Mouse (Mus musculus): ENCODE measurements around the gene Lsm10. TPM values are rescaled to one million over a fixed set of nuclear protein-coding genes. Genes with fewer than 3 reads are reported as not detected.

The Lsm10 gene
- polyA plus RNA-seq, 1 experiment from 2014 or later = 47.8 TPM

- no peaks in the 10 kb centered on the region for H3K36me3 ChIP-seq (ENCODE audit: control insufficient read depth, insufficient read depth, low read length)
- DNase-seq = peak; percentile 71
- peak overlapping the region; percentile 32 for H3K9ac ChIP-seq (replicated peaks; ENCODE audit: low read length)
- ATAC-seq (ENCODE audit: low FRiP score, low TSS enrichment) = peak; percentile 59
- H3K9me3 ChIP-seq (ENCODE audit: control insufficient read depth, low read length) = no peaks in the 10 kb centered on the region
- peak overlapping the region; percentile 91 for H3K4me3 ChIP-seq (replicated peaks; ENCODE audit: low read depth, low read length)
- peaks cover 43% of the 10 kb centered on the region for H3K4me1 ChIP-seq (ENCODE audit: control insufficient read depth, insufficient read depth, low read length)
- peak overlapping the region; percentile 96 for H3K4me2 ChIP-seq (ENCODE audit: low read length)
- H3K27me3 ChIP-seq (ENCODE audit: control insufficient read depth, insufficient read depth, low read length) = no peaks in the 10 kb centered on the region
- peak overlapping the region; percentile 83 for H3K27ac ChIP-seq (replicated peaks; ENCODE audit: low read depth, low read length)
- WGBS = under 1% methylated on average over 15 of the region's 15 CpGs
Measured at GRCm38 (mm10) chr4:126103057-126103581, 6.7 kb downstream of the Lsm10 start.

- H3K9ac ChIP-seq (replicated peaks; ENCODE audit: low read length) = peak within 1 kb of the TSS; percentile 83
- H3K4me1 ChIP-seq (ENCODE audit: control insufficient read depth, insufficient read depth, low read length) = peaks cover 49% of the 10 kb centered on the region
- DNase-seq (peak; percentile 98), ATAC-seq (ENCODE audit: low FRiP score, low TSS enrichment) (peak; percentile 94)
- H3K4me2 ChIP-seq (ENCODE audit: low read length) = peak within 1 kb of the TSS; percentile 96
- peak within 1 kb of the TSS; percentile 83 for H3K27ac ChIP-seq (replicated peaks; ENCODE audit: low read depth, low read length)
- no peaks in the 10 kb centered on the region for H3K9me3 ChIP-seq (ENCODE audit: control insufficient read depth, low read length)
- H3K4me3 ChIP-seq (replicated peaks; ENCODE audit: low read depth, low read length) = peak within 1 kb of the TSS; percentile 91
- under 1% methylated on average over 33 of the region's 34 CpGs for WGBS
- H3K36me3 ChIP-seq (ENCODE audit: control insufficient read depth, insufficient read depth, low read length) = no peaks in the 10 kb centered on the region
- H3K27me3 ChIP-seq (ENCODE audit: control insufficient read depth, insufficient read depth, low read length) = no peaks in the 10 kb centered on the region
Measured at GRCm38 (mm10) chr4:126103590-126104068, 7.2 kb downstream of the Lsm10 start, which contains the start of gene Stk40. TSS of gene Stk40 (plus strand) at chr4:126103957.

DNA sequence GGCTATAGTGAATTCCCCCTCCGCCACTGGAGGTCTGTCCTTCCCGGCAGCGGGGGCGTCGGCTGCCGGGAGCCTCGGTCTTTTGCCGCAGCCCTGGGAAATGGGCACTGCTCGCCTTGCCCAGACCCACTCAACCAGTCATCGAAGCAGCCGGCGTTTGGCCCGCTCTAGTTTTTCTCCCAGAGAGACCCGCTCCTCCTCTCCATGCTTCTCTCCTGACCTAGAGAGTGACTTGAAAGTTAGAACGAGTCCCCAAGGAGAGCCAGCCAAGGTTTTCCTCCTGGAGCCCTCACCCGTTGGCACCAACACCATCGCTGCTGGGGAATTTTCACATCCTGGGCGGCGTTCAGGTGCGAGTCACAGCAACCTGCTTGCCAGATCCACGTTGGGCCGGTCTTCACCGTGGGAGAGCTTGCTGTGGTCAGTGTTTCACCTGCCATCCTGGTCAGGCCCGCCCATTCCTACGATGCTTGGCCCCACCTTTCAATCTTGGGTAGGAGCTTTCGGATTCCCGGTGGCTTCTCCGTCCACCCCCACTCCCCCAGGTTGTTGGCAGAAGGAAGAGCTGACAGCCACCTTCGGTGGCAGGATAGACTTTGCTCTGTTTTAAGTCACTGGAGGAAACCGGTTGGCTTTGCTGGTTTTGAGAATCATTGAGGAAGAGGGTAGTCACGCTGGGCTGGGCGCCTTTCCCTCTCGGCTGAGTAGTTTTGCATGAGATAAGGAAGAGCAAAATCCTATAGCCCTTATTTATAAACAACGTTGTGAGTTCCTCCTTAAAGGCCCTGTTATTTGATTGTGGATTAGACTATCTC lies 8.0 kb downstream of the Lsm10 start:
- H3K9me3 ChIP-seq (ENCODE audit: control insufficient read depth, low read length) = no peaks in the 10 kb centered on the region
- no peaks in the 10 kb centered on the region for H3K36me3 ChIP-seq (ENCODE audit: control insufficient read depth, insufficient read depth, low read length)
- H3K4me2 ChIP-seq (ENCODE audit: low read length) = peak overlapping the region; percentile 96
- DNase-seq (peak; percentile 54), ATAC-seq (ENCODE audit: low FRiP score, low TSS enrichment) (no peak)
- H3K9ac ChIP-seq (replicated peaks; ENCODE audit: low read length) = peak overlapping the region; percentile 83
- peak overlapping the region; percentile 91 for H3K4me3 ChIP-seq (replicated peaks; ENCODE audit: low read depth, low read length)
- H3K27me3 ChIP-seq (ENCODE audit: control insufficient read depth, insufficient read depth, low read length) = no peaks in the 10 kb centered on the region
- peaks cover 51% of the 10 kb centered on the region for H3K4me1 ChIP-seq (ENCODE audit: control insufficient read depth, insufficient read depth, low read length)
- H3K27ac ChIP-seq (replicated peaks; ENCODE audit: low read depth, low read length) = peak overlapping the region; percentile 64
- 2% methylated on average over 34 of the region's 34 CpGs for WGBS

- Histone ChIP-seq H3K4me1 (ENCODE audit: control insufficient read depth, insufficient read depth, low read length) (peaks cover 59% of the 10 kb centered on the region), H3K36me3 (ENCODE audit: control insufficient read depth, insufficient read depth, low read length) (no peaks in the 10 kb centered on the region), H3K4me3 (replicated peaks; ENCODE audit: low read depth, low read length) (peak overlapping the region; percentile 91), H3K27ac (replicated peaks; ENCODE audit: low read depth, low read length) (no peak overlapping the region), H3K27me3 (ENCODE audit: control insufficient read depth, insufficient read depth, low read length) (no peaks in the 10 kb centered on the region), H3K4me2 (ENCODE audit: low read length) (peak overlapping the region; percentile 96), H3K9ac (replicated peaks; ENCODE audit: low read length) (no peak overlapping the region), H3K9me3 (ENCODE audit: control insufficient read depth, low read length) (no peaks in the 10 kb centered on the region)
- DNase-seq = no peak
- ATAC-seq (ENCODE audit: low FRiP score, low TSS enrichment) = no peak
- WGBS = 55% methylated on average over 7 of the region's 7 CpGs
Measured at GRCm38 (mm10) chr4:126105131-126105783, 8.8 kb downstream of the Lsm10 start.

DNA sequence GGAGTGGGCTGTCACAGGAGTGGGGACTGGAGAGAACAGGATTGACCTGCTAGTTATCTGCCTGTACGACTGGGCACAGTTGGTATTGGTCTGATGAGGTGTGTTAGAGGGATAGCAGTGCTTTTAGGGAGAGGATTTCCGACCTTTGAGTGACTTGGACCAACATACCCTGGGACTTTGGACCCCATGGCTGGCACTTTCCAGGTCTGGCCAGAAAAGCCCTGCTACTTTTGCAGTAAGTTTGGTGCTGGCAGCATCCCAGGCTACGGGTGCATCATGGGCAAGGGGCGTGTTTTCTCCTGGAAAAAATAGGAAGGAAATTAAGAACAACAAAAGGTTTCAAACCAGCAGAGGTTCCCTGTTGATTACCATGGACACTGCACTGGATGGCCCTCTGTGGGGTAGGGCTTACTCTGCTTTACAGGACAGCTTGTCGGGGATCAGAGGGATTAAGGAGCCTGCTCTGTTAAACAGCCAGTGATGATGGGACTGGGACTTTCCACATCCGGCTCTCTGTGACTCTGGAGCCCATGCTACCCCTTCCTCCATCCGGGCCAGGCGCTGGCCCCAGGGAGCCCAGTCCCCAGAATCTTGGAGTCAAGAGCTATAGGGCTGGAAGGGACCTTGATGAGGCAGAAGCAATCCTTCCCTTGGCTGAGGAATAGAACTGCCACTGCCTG lies 11.8 kb downstream of the Lsm10 start:
- H3K27me3 ChIP-seq (ENCODE audit: control insufficient read depth, insufficient read depth, low read length) = no peaks in the 10 kb centered on the region
- H3K4me1 ChIP-seq (ENCODE audit: control insufficient read depth, insufficient read depth, low read length) = peaks cover 62% of the 10 kb centered on the region
- 0 out of 2 replicates have a peak overlapping the region, but pooled peaks have one; percentile 5 for H3K4me2 ChIP-seq (ENCODE audit: low read length)
- no peaks in the 10 kb centered on the region for H3K36me3 ChIP-seq (ENCODE audit: control insufficient read depth, insufficient read depth, low read length)
- peak overlapping the region; percentile 39; the same call in 1 of the 2 replicates for H3K9ac ChIP-seq (replicated peaks; ENCODE audit: low read length)
- peak; percentile 36 for DNase-seq
- H3K27ac ChIP-seq (replicated peaks; ENCODE audit: low read depth, low read length) = 0 out of 2 replicates have a peak overlapping the region, but pooled peaks have one; percentile 10
- H3K9me3 ChIP-seq (ENCODE audit: control insufficient read depth, low read length) = no peaks in the 10 kb centered on the region
- no peak for ATAC-seq (ENCODE audit: low FRiP score, low TSS enrichment)
- WGBS = 14% methylated on average over 8 of the region's 8 CpGs
- H3K4me3 ChIP-seq (replicated peaks; ENCODE audit: low read depth, low read length) = no peak overlapping the region

GRCm38 (mm10) chr4:126109613-126110373 lies 13.4 kb downstream of the Lsm10 start:
- H3K4me1 ChIP-seq (ENCODE audit: control insufficient read depth, insufficient read depth, low read length) = peaks cover 56% of the 10 kb centered on the region
- DNase-seq = no peak

DNA sequence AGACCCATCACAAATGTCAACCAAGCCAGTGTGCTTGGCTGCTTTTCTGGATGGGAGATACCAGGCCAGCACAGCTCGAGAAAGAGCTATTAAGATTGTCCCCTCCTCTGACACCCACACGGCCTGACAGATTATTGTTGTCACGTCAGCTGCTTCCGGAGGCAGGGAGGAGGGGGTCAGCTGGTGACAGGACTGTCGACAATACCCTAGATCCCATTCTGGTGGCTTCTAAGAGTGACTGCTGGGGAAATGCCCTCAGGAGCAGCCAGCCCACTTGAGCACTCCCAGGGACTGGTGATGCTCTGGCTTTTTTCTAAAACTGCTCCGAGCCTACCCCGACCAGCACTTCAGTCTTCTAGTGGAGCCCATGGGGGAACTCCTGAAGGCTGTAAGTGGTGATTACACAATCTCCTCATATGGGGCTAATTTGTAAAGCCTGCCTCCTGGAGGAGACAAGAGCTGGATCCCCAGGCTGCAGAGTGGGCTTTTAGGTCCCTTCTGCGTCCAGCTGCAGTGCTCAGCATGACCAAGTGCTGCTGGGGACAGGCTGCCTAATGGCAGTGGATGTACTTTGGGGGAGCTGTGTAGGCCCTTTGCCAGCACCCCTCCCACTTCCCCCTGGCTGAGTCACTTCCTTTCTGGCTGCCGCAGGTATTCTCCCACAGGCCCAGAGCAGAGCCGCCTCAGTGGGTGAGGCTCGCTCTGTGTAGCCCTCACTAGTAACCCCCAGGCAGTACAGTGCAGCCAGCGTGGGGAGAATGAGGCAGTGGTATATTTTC lies 14.1 kb downstream of the Lsm10 start:
- Histone ChIP-seq H3K27ac (replicated peaks; ENCODE audit: low read depth, low read length) (peak overlapping the region; percentile 77), H3K36me3 (ENCODE audit: control insufficient read depth, insufficient read depth, low read length) (no peaks in the 10 kb centered on the region), H3K9me3 (ENCODE audit: control insufficient read depth, low read length) (no peaks in the 10 kb centered on the region), H3K4me1 (ENCODE audit: control insufficient read depth, insufficient read depth, low read length) (peaks cover 48% of the 10 kb centered on the region), H3K9ac (replicated peaks; ENCODE audit: low read length) (peak overlapping the region; percentile 40; the same call in 1 of the 2 replicates), H3K27me3 (ENCODE audit: control insufficient read depth, insufficient read depth, low read length) (no peaks in the 10 kb centered on the region), H3K4me2 (ENCODE audit: low read length) (peak overlapping the region; percentile 30), H3K4me3 (replicated peaks; ENCODE audit: low read depth, low read length) (no peak overlapping the region)
- ATAC-seq (ENCODE audit: low FRiP score, low TSS enrichment) = no peak; the same call in 1 of the 2 replicates
- WGBS = 4% methylated on average over 12 of the region's 12 CpGs
- peak; percentile 45 for DNase-seq

More at GRCm38 (mm10) chr4:126109613-126110373, 13.4 kb downstream of the Lsm10 start:
- Histone ChIP-seq H3K4me2 (ENCODE audit: low read length) (peak overlapping the region; percentile 8; the same call in 1 of the 2 replicates), H3K36me3 (ENCODE audit: control insufficient read depth, insufficient read depth, low read length) (no peaks in the 10 kb centered on the region), H3K4me3 (replicated peaks; ENCODE audit: low read depth, low read length) (no peak overlapping the region), H3K9ac (replicated peaks; ENCODE audit: low read length) (0 out of 2 replicates have a peak overlapping the region, but pooled peaks have one; percentile 40), H3K27me3 (ENCODE audit: control insufficient read depth, insufficient read depth, low read length) (no peaks in the 10 kb centered on the region), H3K9me3 (ENCODE audit: control insufficient read depth, low read length) (no peaks in the 10 kb centered on the region), H3K27ac (replicated peaks; ENCODE audit: low read depth, low read length) (peak overlapping the region; percentile 77)
- 81% methylated on average over 10 of the region's 10 CpGs for WGBS
- ATAC-seq (ENCODE audit: low FRiP score, low TSS enrichment) = no peak
